Mouse (Mus musculus): ENCODE measurements at regions not wholly inside any gene's neighbourhood (a gene's known extent, or its start where the extent isn't known, plus 50 kb on each side); places are given as distances from the start of the nearest gene placed in this dataset.

GRCm38 (mm10) chr8:126877039-126877365 lies 68.6 kb downstream of the Tomm20 start:
- no peak for TF ChIP-seq CTCF (IDR thresholded peaks at IDR 0.05; ENCODE audit: borderline replicate concordance, insufficient read depth, low read length)
- no peak for TF ChIP-seq POLR2A (IDR thresholded peaks at IDR 0.05; ENCODE audit: low read depth, low read length)

Measured in embryonic fibroblast, embryonic 13.5 days (primary cell).